Mouse (Mus musculus) myocyte (in vitro differentiated cells): Measurements from ENCODE around the gene Nrde2. TPM values are rescaled to one million over a fixed set of nuclear protein-coding genes. Genes with fewer than 3 reads are reported as not detected.

Source experiments
- H3K27me3 ChIP-seq: one replicate; pipeline ENCODE4 v1.6.1; 2011; ENCODE audit not compliant: control insufficient read depth, insufficient read depth, insufficient read length
- H3K36me3 ChIP-seq: one replicate; pipeline ENCODE4 v1.6.1; 2011; ENCODE audit not compliant: control insufficient read depth, insufficient read depth
- H3K4me2 ChIP-seq: one replicate; pipeline ENCODE4 v1.6.1; 2011; ENCODE audit warnings: low read depth, control low read depth
- H3K4me3 ChIP-seq: one replicate; pipeline ENCODE4 v1.5.1; 2011; ENCODE audit warnings: mild to moderate bottlenecking, control low read depth, moderate library complexity
- H3K79me2 ChIP-seq: one replicate; pipeline ENCODE4 v1.6.1; 2011; ENCODE audit not compliant: control insufficient read depth, insufficient read depth
- H3ac ChIP-seq: one replicate; pipeline ENCODE4 v1.6.1; 2011; ENCODE audit not compliant: control insufficient read depth, insufficient read length
- CEBPB ChIP-seq: IDR thresholded peaks from 2 replicates; pipeline ENCODE4 v1.6.1; 2011; ENCODE audit warnings: mild to moderate bottlenecking, moderate library complexity; ENCODE audit not compliant: poor library complexity, insufficient read depth, severe bottlenecking
- E2F4 ChIP-seq: IDR thresholded peaks from one replicate; pipeline ENCODE4 v1.6.1; 2011; ENCODE audit warnings: mild to moderate bottlenecking, control low read depth, moderate library complexity; ENCODE audit not compliant: insufficient read depth
- MAX ChIP-seq: IDR thresholded peaks from one replicate; pipeline ENCODE4 v1.6.1; 2011; ENCODE audit warnings: low read depth, mild to moderate bottlenecking, control low read depth
- MYOD1 ChIP-seq, 3 experiments: IDR thresholded peaks; one replicate each; pipeline ENCODE4 v1.6.1; 2011; ENCODE audit warnings: control low read depth in 2 of 3, low read depth in 2 of 3, mild to moderate bottlenecking in 2 of 3, moderate library complexity in 1 of 3; ENCODE audit not compliant: insufficient read length in 2 of 3, control insufficient read depth in 1 of 3
- MYOG ChIP-seq, 3 experiments: IDR thresholded peaks; one replicate each; pipeline ENCODE4 v1.6.1; 2011; ENCODE audit warnings: control low read depth in 2 of 3, low read depth in 2 of 3, mild to moderate bottlenecking in 2 of 3; ENCODE audit not compliant: insufficient read length in 2 of 3, control insufficient read depth in 1 of 3, insufficient read depth in 1 of 3
- POLR2A ChIP-seq: IDR thresholded peaks from one replicate; pipeline ENCODE4 v1.6.1; 2011; ENCODE audit warnings: low read depth, mild to moderate bottlenecking, control low read depth, moderate library complexity; ENCODE audit not compliant: insufficient read length
- POLR2AphosphoS2 ChIP-seq: IDR thresholded peaks from one replicate; pipeline ENCODE4 v1.6.1; 2011; ENCODE audit warnings: low read depth, control low read depth; ENCODE audit not compliant: insufficient read length
- REST ChIP-seq: IDR thresholded peaks from one replicate; pipeline ENCODE4 v1.6.1; 2011; ENCODE audit warnings: mild to moderate bottlenecking, control low read depth, moderate library complexity; ENCODE audit not compliant: insufficient read depth, insufficient read length
- SRF ChIP-seq: IDR thresholded peaks from one replicate; pipeline ENCODE4 v1.6.1; 2011; ENCODE audit warnings: low read depth; ENCODE audit not compliant: control insufficient read depth, insufficient read length
- TCF12 ChIP-seq: IDR thresholded peaks from one replicate; pipeline ENCODE4 v1.6.1; 2011; ENCODE audit warnings: mild to moderate bottlenecking, control low read depth; ENCODE audit not compliant: poor library complexity, insufficient read depth, severe bottlenecking
- TCF3 ChIP-seq: IDR thresholded peaks from one replicate; pipeline ENCODE4 v1.6.1; 2011; ENCODE audit warnings: low read depth, control low read depth; ENCODE audit not compliant: insufficient read length
- USF1 ChIP-seq: IDR thresholded peaks from one replicate; pipeline ENCODE4 v1.6.1; 2011; ENCODE audit warnings: low read depth, mild to moderate bottlenecking, control low read depth, moderate library complexity
- polyA plus RNA-seq: library from polyadenylated mRNA; unstranded; fragments of >200 nt; fragmentation: generic; extraction: Trizol; gene quantifications from one replicate; pipeline ENCODE4 v1.2.1, GENCODE M21; 2012; ENCODE audit warnings: missing spikeins

The Nrde2 gene
- polyA plus RNA-seq, 1 experiment = 9.3 TPM

DNA sequence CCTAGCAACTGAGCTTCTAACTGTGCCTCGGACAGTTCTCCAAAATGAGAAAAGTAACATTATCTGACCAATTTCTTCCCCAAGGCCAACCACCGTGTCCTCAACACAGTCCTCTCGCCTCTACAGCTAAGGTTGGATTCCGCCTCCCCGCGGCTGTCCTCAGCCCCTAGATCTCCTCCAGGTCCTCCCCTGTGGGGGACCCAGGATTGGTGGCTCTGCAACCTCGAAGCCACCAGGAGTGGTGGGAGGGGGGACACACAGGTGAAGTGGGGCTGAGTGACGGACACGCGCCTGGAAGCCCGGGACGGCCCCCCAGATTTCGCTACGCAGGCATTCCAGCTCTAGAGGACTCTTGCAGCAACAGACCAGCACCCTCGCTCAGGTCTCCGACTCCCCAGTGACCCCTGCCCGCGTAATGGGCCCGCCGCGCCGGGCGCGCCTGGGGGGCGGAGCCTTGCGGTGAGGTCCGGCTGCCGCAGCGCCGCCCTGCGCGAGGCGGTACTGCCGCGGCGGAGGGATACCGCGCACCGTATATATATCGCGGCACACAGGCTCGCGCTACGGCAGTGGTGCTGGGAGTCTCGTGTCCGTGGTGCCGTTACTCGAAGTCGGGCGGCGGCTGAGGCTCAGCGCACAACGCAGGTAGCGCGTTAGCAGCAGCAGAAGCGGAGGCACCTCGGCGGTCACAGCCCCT is 39.7 kb upstream of the Nrde2 start, which contains the start of gene Calm1:
Gene Calm1 (plus strand): TSS at position 469 of the 694 bp plus-strand sequence.
- Histone ChIP-seq H3K27me3 (no peaks in the 10 kb centered on the region), H3K4me2 (peak within 1 kb of the TSS; percentile 94), H3ac (peak within 1 kb of the TSS; percentile 40), H3K36me3 (peaks cover 21% of the 10 kb centered on the region), H3K79me2 (peaks cover 47% of the 10 kb centered on the region), H3K4me3 (peak within 1 kb of the TSS; percentile 87)
- no peak for TF ChIP-seq CEBPB
- peak in 2 of 3 experiments; percentile 59 to 74 for TF ChIP-seq MYOD1 (IDR thresholded peaks at IDR 0.05; ENCODE audit: control insufficient read depth in 1 of 3, insufficient read length in 2 of 3, low read depth in 2 of 3)
- TF ChIP-seq E2F4 = peak; percentile 46
- no peak for TF ChIP-seq TCF12
- TF ChIP-seq TCF3 = peak; percentile 59
- TF ChIP-seq POLR2A = peak; percentile 100
- no peak for TF ChIP-seq USF1
- no peak for TF ChIP-seq MAX
- peak; percentile 77 for TF ChIP-seq REST
- peak; percentile 78 for TF ChIP-seq SRF
- peak; percentile 100 for TF ChIP-seq POLR2AphosphoS2
- peak in 2 of 3 experiments; percentile 84 to 87 for TF ChIP-seq MYOG (IDR thresholded peaks at IDR 0.05; ENCODE audit: control insufficient read depth in 1 of 3, insufficient read depth in 1 of 3, insufficient read length in 2 of 3, low read depth in 2 of 3)

- Histone ChIP-seq H3K79me2 (peaks cover 23% of the 10 kb centered on the region), H3K4me2 (no peak overlapping the region), H3K27me3 (no peaks in the 10 kb centered on the region), H3K36me3 (no peaks in the 10 kb centered on the region), H3K4me3 (no peak overlapping the region), H3ac (no peak overlapping the region)
- TF ChIP-seq MYOG (IDR thresholded peaks at IDR 0.05; ENCODE audit: control insufficient read depth in 1 of 3, insufficient read depth in 1 of 3, insufficient read length in 2 of 3, low read depth in 2 of 3) (no peak), E2F4 (no peak), POLR2AphosphoS2 (no peak), POLR2A (no peak), TCF3 (no peak), TCF12 (no peak), USF1 (no peak), REST (no peak), MYOD1 (IDR thresholded peaks at IDR 0.05; ENCODE audit: control insufficient read depth in 1 of 3, insufficient read length in 2 of 3, low read depth in 2 of 3) (no peak), SRF (no peak), MAX (no peak), CEBPB (no peak)
Measured at GRCm38 (mm10) chr12:100196786-100197185, 37.3 kb upstream of the Nrde2 start.

DNA sequence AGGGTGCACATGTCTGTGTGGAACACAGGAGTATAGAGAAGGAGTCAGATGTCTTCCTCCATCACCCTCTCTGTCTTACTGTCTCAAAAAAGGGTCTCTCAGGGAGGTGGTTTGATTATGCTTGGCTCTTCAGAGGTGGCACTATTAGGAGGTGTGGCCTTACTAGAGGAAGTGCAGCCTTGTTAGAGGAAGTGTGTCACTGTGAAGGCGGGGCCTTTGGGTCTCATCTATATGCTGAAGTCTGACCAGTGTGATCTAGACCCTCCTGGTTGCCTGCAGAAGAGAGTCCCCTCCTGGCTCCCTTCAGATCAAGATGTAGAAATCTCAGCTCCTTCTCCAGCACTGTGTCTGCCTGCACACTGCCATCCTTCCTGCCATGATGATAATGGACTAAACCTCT is 34.7 kb upstream of the Nrde2 start:
- TF ChIP-seq TCF3 = no peak
- no peak for TF ChIP-seq SRF
- no peak for TF ChIP-seq REST
- no peak for TF ChIP-seq CEBPB
- TF ChIP-seq POLR2A = no peak
- no peak for TF ChIP-seq USF1
- no peak for TF ChIP-seq MYOG (IDR thresholded peaks at IDR 0.05; ENCODE audit: control insufficient read depth in 1 of 3, insufficient read depth in 1 of 3, insufficient read length in 2 of 3, low read depth in 2 of 3)
- TF ChIP-seq MAX = no peak
- TF ChIP-seq TCF12 = no peak
- no peak for TF ChIP-seq MYOD1 (IDR thresholded peaks at IDR 0.05; ENCODE audit: control insufficient read depth in 1 of 3, insufficient read length in 2 of 3, low read depth in 2 of 3)
- H3K27me3 ChIP-seq = no peaks in the 10 kb centered on the region
- no peak overlapping the region for H3K4me2 ChIP-seq
- no peaks in the 10 kb centered on the region for H3K79me2 ChIP-seq
- no peak overlapping the region for H3ac ChIP-seq
- H3K4me3 ChIP-seq = no peak overlapping the region
- no peaks in the 10 kb centered on the region for H3K36me3 ChIP-seq

DNA sequence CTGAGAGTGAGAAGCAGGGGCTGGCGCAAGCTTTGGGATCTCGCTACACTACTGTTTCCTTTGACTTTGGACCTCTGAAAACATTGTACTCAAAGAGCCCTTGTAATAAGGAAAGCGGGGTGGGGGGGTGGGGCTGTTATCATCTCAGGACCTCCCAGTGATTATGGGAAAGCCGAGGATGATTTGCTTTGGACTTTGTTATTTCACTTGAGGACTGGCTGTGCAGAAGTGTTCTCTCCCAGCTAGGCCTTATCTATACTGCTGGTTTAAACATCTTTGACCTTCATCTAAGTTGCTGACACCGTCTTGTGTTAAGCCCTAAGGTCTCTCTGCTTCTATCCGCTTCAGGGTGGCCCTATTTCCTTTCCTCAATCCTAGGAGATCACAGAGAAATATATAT is 31.3 kb upstream of the Nrde2 start:
- no peak overlapping the region for H3K4me3 ChIP-seq
- no peak overlapping the region for H3ac ChIP-seq
- no peak overlapping the region for H3K4me2 ChIP-seq
- H3K79me2 ChIP-seq = no peaks in the 10 kb centered on the region
- H3K36me3 ChIP-seq = no peaks in the 10 kb centered on the region
- H3K27me3 ChIP-seq = no peaks in the 10 kb centered on the region
- no peak for TF ChIP-seq TCF3
- no peak for TF ChIP-seq REST
- no peak for TF ChIP-seq POLR2AphosphoS2
- TF ChIP-seq MAX = no peak
- TF ChIP-seq SRF = no peak
- no peak for TF ChIP-seq USF1
- TF ChIP-seq CEBPB = no peak
- TF ChIP-seq POLR2A = no peak
- no peak for TF ChIP-seq E2F4
- TF ChIP-seq MYOD1 (IDR thresholded peaks at IDR 0.05; ENCODE audit: control insufficient read depth in 1 of 3, insufficient read length in 2 of 3, low read depth in 2 of 3) = no peak
- no peak for TF ChIP-seq TCF12
- TF ChIP-seq MYOG (IDR thresholded peaks at IDR 0.05; ENCODE audit: control insufficient read depth in 1 of 3, insufficient read depth in 1 of 3, insufficient read length in 2 of 3, low read depth in 2 of 3) = no peak
